Mouse (Mus musculus) erythroblast, embryonic 14.5 days (primary cell): ENCODE results near the gene Apoc2.

Experiments used
- GATA1 ChIP-seq: IDR thresholded peaks from 2 replicates; pipeline ENCODE4 v1.6.1; 2012; ENCODE audit warnings: low read length, inconsistent platforms, mixed read lengths
- TAL1 ChIP-seq: IDR thresholded peaks from 3 replicates; pipeline ENCODE4 v1.6.1; 2012; ENCODE audit warnings: low read length, inconsistent platforms, mixed read lengths

DNA sequence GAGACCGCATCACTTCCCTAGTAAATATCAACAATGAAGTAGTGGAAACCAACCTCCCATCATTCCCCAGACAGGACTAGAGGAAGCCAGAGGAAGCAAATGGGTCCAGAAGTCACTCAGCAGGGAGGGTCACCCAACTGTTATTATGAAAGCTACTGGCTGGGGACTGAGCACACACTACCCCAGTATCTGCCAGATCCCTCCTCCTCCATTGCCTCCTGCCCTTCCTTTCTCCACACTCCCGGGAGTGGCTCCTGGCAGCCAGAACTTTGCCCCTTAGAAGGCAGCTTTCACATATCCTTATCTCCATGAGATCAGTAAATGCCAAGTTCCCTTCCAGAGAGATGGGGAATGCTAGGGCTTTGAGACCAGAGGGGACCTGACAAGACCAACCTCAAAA is 54.3 kb downstream of the Apoc2 start:
- TF ChIP-seq TAL1 (no peak), GATA1 (no peak)
